Mouse (Mus musculus) activated CD4-positive, CD25-positive, alpha-beta regulatory T cell (primary cell): ENCODE data around the gene Tff3. TPM values are rescaled to one million over a fixed set of nuclear protein-coding genes. Genes with fewer than 3 reads are reported as not detected.

Experiments used
- polyA plus RNA-seq, 2 experiments: library from polyadenylated mRNA; unstranded; fragments of 100-300 nt; shearing (Covaris generic); gene quantifications; one replicate each; pipeline ENCODE4 v1.2.1; 2017

The Tff3 gene
- polyA plus RNA-seq = not detected

DNA sequence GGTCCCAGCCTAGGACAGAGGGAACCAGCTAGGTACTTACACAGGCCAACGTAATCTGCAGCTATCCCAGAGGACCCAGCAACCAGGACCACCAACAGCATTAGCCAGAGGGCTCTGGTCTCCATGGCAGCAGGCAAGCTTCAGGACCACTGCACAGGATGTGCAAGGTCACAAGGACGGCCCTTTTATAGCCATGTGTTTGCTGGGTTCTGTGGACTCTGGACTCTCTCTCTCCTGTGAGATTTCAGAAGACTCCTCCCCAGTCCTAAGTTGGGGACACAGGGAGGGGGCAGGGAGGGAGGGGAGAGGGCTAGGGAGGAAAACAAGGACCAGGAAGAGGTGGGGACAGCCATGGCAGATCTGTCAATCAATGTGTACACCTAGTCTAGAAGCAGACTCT is at the start of gene Tff3:
Tff3 (minus strand) TSS at position 195 of the 400 bp plus-strand sequence.

DNA sequence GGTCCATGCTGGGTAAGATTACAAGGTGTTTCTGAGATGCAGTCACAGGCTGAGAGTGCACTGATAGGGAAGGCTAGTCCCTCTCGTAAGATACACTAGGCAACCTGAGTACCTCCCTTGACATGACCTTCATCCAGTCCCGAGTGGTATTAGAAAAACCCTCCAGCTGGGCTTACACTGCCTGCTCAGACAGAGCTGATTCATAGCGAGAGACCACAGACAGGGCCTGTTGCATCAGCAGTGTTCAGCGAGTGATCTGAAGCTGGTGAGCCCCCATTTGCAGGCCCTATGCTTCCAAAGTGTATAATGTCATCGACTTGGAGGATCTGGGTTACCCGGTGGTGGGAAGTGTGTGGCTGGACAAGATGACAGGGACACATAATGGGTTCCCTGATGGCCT is 35.7 kb upstream of the Tff3 start, which contains the start of gene Tff1:
Tff1 (minus strand) TSS at position 151 of the 400 bp plus-strand sequence.

DNA sequence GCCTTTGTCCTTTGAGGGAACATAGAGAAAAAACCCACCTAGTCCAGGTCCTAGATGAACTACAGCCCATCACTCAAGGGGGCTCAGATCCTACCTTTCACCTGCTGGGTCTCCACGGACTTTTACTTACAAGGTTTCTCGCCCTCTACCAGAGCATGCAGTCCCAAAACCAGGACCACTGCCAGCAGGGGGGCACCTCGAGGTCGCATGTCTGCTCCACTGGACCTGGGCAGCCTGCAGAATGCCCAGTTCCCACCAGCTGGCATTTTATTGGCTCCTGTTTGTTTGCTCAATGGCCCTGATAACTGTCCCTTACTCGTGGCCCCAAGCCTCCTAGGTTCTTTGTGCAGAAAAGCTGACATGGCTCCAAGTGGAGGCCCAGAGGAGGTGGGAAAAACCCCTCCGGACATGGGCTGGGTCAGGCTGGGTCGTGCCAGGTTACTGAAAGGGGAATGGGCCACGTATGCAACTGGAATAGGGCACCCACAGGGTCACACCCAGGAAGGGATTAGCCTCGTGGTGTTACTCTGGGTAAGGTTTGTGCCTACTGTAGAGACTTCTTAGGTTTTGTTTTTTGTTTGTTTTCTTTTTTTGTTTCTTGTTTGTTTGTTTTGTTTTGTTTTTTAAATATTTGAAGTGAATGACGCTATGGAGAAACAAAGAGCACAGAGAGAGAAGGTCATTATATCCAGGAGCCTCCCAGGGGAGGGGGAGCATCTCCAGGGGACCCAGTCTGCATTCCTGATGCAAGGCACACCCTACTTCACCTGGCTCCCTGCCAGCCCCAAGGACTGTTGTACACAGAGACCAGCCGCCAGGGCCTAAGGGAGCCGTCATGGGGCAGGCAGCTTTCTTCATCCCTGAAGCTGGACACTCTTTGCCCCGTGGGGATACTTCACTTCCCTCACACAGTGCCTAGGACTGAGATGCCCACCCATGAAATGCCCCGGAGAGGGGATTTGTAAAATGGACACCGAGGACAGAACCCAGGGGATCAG is 14.9 kb upstream of the Tff3 start, which contains the start of gene Tff2:
Tff2 (minus strand) TSS at position 243 of the 998 bp plus-strand sequence.

Other genes with a start within 250 kb of the Tff3 start
- 1 to 10 TPM in 1 of 2 experiments, under 1 TPM in 1; 0.27 to 2.5 TPM for gene Glp1r, start 227.8 kb downstream of the Tff3 start, polyA plus RNA-seq
- gene Umodl1, start 175.0 kb downstream of the Tff3 start, polyA plus RNA-seq = not detected
- gene Abcg1, start 72.0 kb downstream of the Tff3 start, polyA plus RNA-seq = 10 to 100 TPM; 37.7 to 51.6 TPM
- under 1 TPM in 1 of 2 experiments, not detected in 1; 0.31 TPM for gene Tff2, start 14.6 kb upstream of the Tff3 start, polyA plus RNA-seq
- gene Tff1, start 35.6 kb upstream of the Tff3 start, polyA plus RNA-seq = 1 to 10 TPM in 1 of 2 experiments, not detected in 1; 1.2 TPM
- under 1 TPM; 0.55 to 0.82 TPM for gene Tmprss3, start 69.3 kb upstream of the Tff3 start, polyA plus RNA-seq
- 100 to 1,000 TPM; 196 to 247 TPM for gene Ubash3a, start 78.2 kb upstream of the Tff3 start, polyA plus RNA-seq
- 1 to 10 TPM; 1.1 to 1.8 TPM for gene Rsph1, start 147.7 kb upstream of the Tff3 start, polyA plus RNA-seq
- gene Slc37a1, start 157.1 kb upstream of the Tff3 start, polyA plus RNA-seq = 10 to 100 TPM; 30.5 to 43.1 TPM